Mouse (Mus musculus): ENCODE data around the gene Tpte. TPM values are rescaled to one million over a fixed set of nuclear protein-coding genes. Genes with fewer than 3 reads are reported as not detected.
"Not testable (repeated sequence)": the region's sequence is repeated elsewhere in the genome, so short reads cannot be mapped to it uniquely, and the experiment has no call there.

Tpte gene
- polyA plus RNA-seq, 1 experiment from 2014 or later, result not detected

GRCm38 (mm10) chr8:22264292-22264691, 18.9 kb upstream of the Tpte start:
- Histone ChIP-seq H3K9me3 (replicated peaks; ENCODE audit: control insufficient read depth, low read length) (no peaks in the 10 kb centered on the region), H3K27me3 (ENCODE audit: control insufficient read depth, insufficient read depth, low read depth, low read length) (no peaks in the 10 kb centered on the region), H3K4me2 (ENCODE audit: low read depth, low read length) (no peak overlapping the region), H3K27ac (ENCODE audit: low read length) (no peak overlapping the region), H3K9ac (ENCODE audit: low read depth, low read length) (no peak overlapping the region), H3K4me3 (ENCODE audit: low read depth, low read length) (no peak overlapping the region), H3K36me3 (ENCODE audit: control insufficient read depth, insufficient read depth) (no peaks in the 10 kb centered on the region), H3K4me1 (ENCODE audit: control insufficient read depth, low read depth, low read length) (no peaks in the 10 kb centered on the region; the same call in 1 of the 2 replicates)
- 68% methylated on average over 6 of the region's 6 CpGs for WGBS (ENCODE audit: insufficient replicate concordance)
- no peak for ATAC-seq (ENCODE audit: low read depth)

DNA sequence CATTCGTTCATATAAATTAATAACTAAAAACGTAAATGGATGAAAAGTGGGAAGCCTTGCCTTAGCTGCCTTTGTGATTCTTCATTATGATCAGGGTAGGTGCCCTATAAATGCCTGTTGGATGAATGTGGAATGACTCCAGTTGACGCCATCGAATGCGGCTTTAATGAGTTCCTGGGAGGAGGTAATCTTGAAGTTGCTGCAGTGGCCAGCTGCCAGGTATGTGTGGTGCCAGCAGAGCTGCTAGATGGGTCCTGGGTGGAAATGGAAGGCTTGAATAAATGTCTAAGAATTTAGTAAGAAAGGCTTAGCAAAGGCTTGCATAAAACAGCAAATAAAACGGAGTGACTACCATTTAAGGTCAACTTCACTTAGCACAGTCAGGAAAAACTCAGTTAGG, 18.5 kb upstream of the Tpte start:
- Histone ChIP-seq H3K4me1 (ENCODE audit: control insufficient read depth, low read depth, low read length) (no peaks in the 10 kb centered on the region; the same call in 1 of the 2 replicates), H3K36me3 (ENCODE audit: control insufficient read depth, insufficient read depth) (no peaks in the 10 kb centered on the region), H3K9me3 (replicated peaks; ENCODE audit: control insufficient read depth, low read length) (no peaks in the 10 kb centered on the region), H3K4me3 (ENCODE audit: low read depth, low read length) (no peak overlapping the region), H3K27ac (ENCODE audit: low read length) (no peak overlapping the region), H3K4me2 (ENCODE audit: low read depth, low read length) (no peak overlapping the region), H3K9ac (ENCODE audit: low read depth, low read length) (no peak overlapping the region), H3K27me3 (ENCODE audit: control insufficient read depth, insufficient read depth, low read depth, low read length) (no peaks in the 10 kb centered on the region)
- WGBS (ENCODE audit: insufficient replicate concordance), result 59% methylated on average over 6 of the region's 6 CpGs
- ATAC-seq (ENCODE audit: low read depth), result no peak

DNA sequence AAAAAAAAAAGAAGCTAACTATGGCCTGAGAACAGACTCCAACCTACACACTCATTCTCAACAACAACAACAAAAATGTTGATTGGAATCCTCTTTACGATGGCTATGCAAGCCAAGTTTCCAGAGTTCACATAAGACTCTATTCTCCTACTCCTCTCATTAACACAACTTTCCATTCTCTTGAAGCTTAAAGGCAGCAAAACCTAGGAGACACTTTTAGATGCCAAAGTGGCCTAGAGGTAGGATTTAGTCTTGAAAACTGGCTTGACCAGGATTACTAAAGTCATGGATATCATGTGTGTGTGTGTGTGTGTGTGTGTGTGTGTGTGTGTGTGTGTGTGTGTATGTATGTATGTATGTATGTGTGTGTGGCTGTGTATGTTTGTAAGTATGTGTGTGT, 18.0 kb upstream of the Tpte start:
- no peak for ATAC-seq (ENCODE audit: low read depth)
- Histone ChIP-seq H3K4me3 (ENCODE audit: low read depth, low read length) (no peak overlapping the region), H3K4me2 (ENCODE audit: low read depth, low read length) (no peak overlapping the region), H3K27ac (ENCODE audit: low read length) (no peak overlapping the region), H3K9ac (ENCODE audit: low read depth, low read length) (no peak overlapping the region), H3K4me1 (ENCODE audit: control insufficient read depth, low read depth, low read length) (no peaks in the 10 kb centered on the region; the same call in 1 of the 2 replicates), H3K36me3 (ENCODE audit: control insufficient read depth, insufficient read depth) (no peaks in the 10 kb centered on the region), H3K9me3 (replicated peaks; ENCODE audit: control insufficient read depth, low read length) (no peaks in the 10 kb centered on the region), H3K27me3 (ENCODE audit: control insufficient read depth, insufficient read depth, low read depth, low read length) (no peaks in the 10 kb centered on the region)
- WGBS (ENCODE audit: insufficient replicate concordance), result 61% methylated on average over 1 of the region's 1 CpGs

GRCm38 (mm10) chr8:22266809-22267208, 16.4 kb upstream of the Tpte start:
- H3K36me3 ChIP-seq (ENCODE audit: control insufficient read depth, insufficient read depth), result no peaks in the 10 kb centered on the region
- no peak overlapping the region for H3K27ac ChIP-seq (ENCODE audit: low read length)
- no peak overlapping the region for H3K9ac ChIP-seq (ENCODE audit: low read depth, low read length)
- no peak overlapping the region for H3K4me2 ChIP-seq (ENCODE audit: low read depth, low read length)
- H3K9me3 ChIP-seq (replicated peaks; ENCODE audit: control insufficient read depth, low read length), result no peaks in the 10 kb centered on the region
- no peaks in the 10 kb centered on the region for H3K4me1 ChIP-seq (ENCODE audit: control insufficient read depth, low read depth, low read length)
- H3K4me3 ChIP-seq (ENCODE audit: low read depth, low read length), result no peak overlapping the region
- WGBS (ENCODE audit: insufficient replicate concordance), result 69% methylated on average over 3 of the region's 3 CpGs
- no peak for ATAC-seq (ENCODE audit: low read depth)
- no peaks in the 10 kb centered on the region for H3K27me3 ChIP-seq (ENCODE audit: control insufficient read depth, insufficient read depth, low read depth, low read length)

GRCm38 (mm10) chr8:22273142-22273541, 10.1 kb upstream of the Tpte start:
- ATAC-seq (ENCODE audit: low read depth), result no peak
- Histone ChIP-seq H3K9me3 (replicated peaks; ENCODE audit: control insufficient read depth, low read length) (no peaks in the 10 kb centered on the region), H3K27ac (ENCODE audit: low read length) (no peak overlapping the region), H3K27me3 (ENCODE audit: control insufficient read depth, insufficient read depth, low read depth, low read length) (no peaks in the 10 kb centered on the region), H3K4me2 (ENCODE audit: low read depth, low read length) (no peak overlapping the region), H3K4me3 (ENCODE audit: low read depth, low read length) (no peak overlapping the region), H3K36me3 (ENCODE audit: control insufficient read depth, insufficient read depth) (no peaks in the 10 kb centered on the region), H3K9ac (ENCODE audit: low read depth, low read length) (no peak overlapping the region), H3K4me1 (ENCODE audit: control insufficient read depth, low read depth, low read length) (no peaks in the 10 kb centered on the region)
- 58% methylated on average over 3 of the region's 3 CpGs for WGBS (ENCODE audit: insufficient replicate concordance)

DNA sequence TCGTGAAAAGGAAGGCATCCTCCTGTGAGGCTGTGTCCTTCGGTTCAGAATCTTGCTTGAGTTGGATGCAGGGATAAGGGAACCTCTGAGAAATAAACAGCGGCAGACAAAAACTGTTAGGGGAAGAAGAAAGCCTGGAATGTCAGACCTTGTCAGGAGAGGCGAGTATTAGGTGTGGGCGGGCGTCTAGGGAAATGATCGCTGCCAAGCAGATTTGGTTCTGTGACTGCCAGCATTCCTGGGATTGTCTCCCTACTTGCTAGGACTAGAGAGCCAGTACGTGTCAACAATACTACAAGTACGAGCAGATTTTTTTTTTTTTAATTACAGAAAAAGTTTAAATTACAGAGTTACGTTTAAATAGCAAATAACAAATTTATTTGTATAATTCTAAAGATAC, 8.6 kb upstream of the Tpte start:
- Histone ChIP-seq H3K4me2 (ENCODE audit: low read depth, low read length) (no peak overlapping the region), H3K36me3 (ENCODE audit: control insufficient read depth, insufficient read depth) (no peaks in the 10 kb centered on the region), H3K4me1 (ENCODE audit: control insufficient read depth, low read depth, low read length) (no peaks in the 10 kb centered on the region), H3K27ac (ENCODE audit: low read length) (no peak overlapping the region), H3K27me3 (ENCODE audit: control insufficient read depth, insufficient read depth, low read depth, low read length) (no peaks in the 10 kb centered on the region), H3K4me3 (ENCODE audit: low read depth, low read length) (no peak overlapping the region), H3K9me3 (replicated peaks; ENCODE audit: control insufficient read depth, low read length) (no peaks in the 10 kb centered on the region), H3K9ac (ENCODE audit: low read depth, low read length) (no peak overlapping the region)
- 61% methylated on average over 10 of the region's 10 CpGs for WGBS (ENCODE audit: insufficient replicate concordance)
- no peak for ATAC-seq (ENCODE audit: low read depth)

DNA sequence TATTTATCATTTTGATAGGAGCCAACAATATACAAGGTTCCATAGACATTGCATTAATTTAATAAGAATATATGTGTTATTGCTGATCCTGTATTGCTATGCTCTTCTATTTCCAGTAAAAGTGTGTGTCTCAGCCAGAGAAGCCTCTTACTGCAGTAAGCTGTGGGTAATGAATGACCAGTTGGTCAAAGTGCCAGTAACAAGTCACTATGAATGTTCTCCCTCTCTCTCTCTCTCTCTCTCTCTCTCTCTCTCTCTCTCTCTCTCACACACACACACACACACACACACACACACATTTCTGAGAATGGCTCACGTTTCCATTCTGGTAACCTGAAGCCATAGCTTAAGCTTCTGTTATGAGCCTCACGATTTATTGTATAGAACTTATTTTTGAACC, 19.1 kb downstream of the Tpte start:
- Histone ChIP-seq H3K4me1 (ENCODE audit: control insufficient read depth, low read depth, low read length) (no peaks in the 10 kb centered on the region), H3K36me3 (ENCODE audit: control insufficient read depth, insufficient read depth) (no peaks in the 10 kb centered on the region), H3K9ac (ENCODE audit: low read depth, low read length) (no peak overlapping the region), H3K27me3 (ENCODE audit: control insufficient read depth, insufficient read depth, low read depth, low read length) (no peaks in the 10 kb centered on the region), H3K27ac (ENCODE audit: low read length) (no peak overlapping the region), H3K9me3 (replicated peaks; ENCODE audit: control insufficient read depth, low read length) (no peaks in the 10 kb centered on the region), H3K4me3 (ENCODE audit: low read depth, low read length) (no peak overlapping the region), H3K4me2 (ENCODE audit: low read depth, low read length) (no peak overlapping the region)
- ATAC-seq (ENCODE audit: low read depth), result no peak
- 48% methylated on average over 2 of the region's 2 CpGs for WGBS (ENCODE audit: insufficient replicate concordance)

GRCm38 (mm10) chr8:22302896-22303306, 19.7 kb downstream of the Tpte start:
- no peaks in the 10 kb centered on the region for H3K36me3 ChIP-seq (ENCODE audit: control insufficient read depth, insufficient read depth)
- no peak overlapping the region for H3K4me3 ChIP-seq (ENCODE audit: low read depth, low read length)
- no peak overlapping the region for H3K9ac ChIP-seq (ENCODE audit: low read depth, low read length)
- no peaks in the 10 kb centered on the region for H3K9me3 ChIP-seq (replicated peaks; ENCODE audit: control insufficient read depth, low read length)
- H3K4me2 ChIP-seq (ENCODE audit: low read depth, low read length), result no peak overlapping the region
- no peaks in the 10 kb centered on the region for H3K27me3 ChIP-seq (ENCODE audit: control insufficient read depth, insufficient read depth, low read depth, low read length)
- no peaks in the 10 kb centered on the region for H3K4me1 ChIP-seq (ENCODE audit: control insufficient read depth, low read depth, low read length)
- H3K27ac ChIP-seq (ENCODE audit: low read length), result no peak overlapping the region
- no peak for ATAC-seq (ENCODE audit: low read depth)
- WGBS (ENCODE audit: insufficient replicate concordance), result 29% methylated on average over 7 of the region's 7 CpGs

DNA sequence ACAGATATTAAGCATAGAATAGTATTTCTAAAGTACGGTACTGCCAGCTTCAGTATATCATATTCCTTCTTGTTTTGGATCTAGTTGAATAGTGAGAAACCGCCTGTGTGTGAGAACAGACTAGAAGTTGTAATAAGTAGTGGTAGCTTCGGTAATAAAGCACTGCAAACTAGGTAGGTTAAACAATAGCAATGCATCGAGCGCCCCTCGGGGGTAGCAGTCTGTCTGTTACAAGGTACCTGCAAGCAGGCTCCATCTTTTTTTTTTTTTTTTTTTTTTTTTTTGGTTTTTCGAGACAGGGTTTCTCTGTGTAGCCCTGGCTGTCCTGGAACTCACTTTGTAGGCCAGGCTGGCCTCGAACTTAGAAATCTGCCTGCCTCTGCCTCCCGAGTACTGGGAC, 20.8 kb downstream of the Tpte start:
- H3K4me3 ChIP-seq (ENCODE audit: low read depth, low read length); H3K27ac ChIP-seq (ENCODE audit: low read length); H3K9ac ChIP-seq (ENCODE audit: low read depth, low read length); H3K4me2 ChIP-seq (ENCODE audit: low read depth, low read length); H3K27me3 ChIP-seq (ENCODE audit: control insufficient read depth, insufficient read depth, low read depth, low read length); H3K9me3 ChIP-seq (replicated peaks; ENCODE audit: control insufficient read depth, low read length); H3K36me3 ChIP-seq (ENCODE audit: control insufficient read depth, insufficient read depth); H3K4me1 ChIP-seq (ENCODE audit: control insufficient read depth, low read depth, low read length); ATAC-seq (ENCODE audit: low read depth): not testable (repeated sequence)
- 67% methylated on average over 8 of the region's 9 CpGs for WGBS (ENCODE audit: insufficient replicate concordance)

DNA sequence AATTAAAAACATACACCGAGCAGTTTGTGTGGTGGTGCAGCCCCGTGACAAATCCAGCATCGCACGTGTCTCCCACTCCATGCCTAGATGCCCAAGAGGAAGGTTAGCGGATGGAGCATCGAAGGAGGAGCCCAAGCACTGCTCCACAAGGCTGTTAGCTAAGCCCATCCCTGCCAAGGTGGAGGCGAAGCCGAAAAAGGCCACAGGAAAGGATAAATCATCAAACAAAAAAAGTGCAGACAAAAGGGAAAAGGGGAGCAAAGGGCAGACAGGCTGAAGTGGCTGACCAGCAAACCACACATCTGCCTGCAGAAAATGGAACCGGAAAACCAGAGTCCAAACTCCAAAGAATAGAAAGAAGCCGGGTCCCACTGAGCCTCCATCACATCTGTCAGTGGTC, 23.8 kb downstream of the Tpte start:
- no peaks in the 10 kb centered on the region for H3K36me3 ChIP-seq (ENCODE audit: control insufficient read depth, insufficient read depth)
- H3K4me3 ChIP-seq (ENCODE audit: low read depth, low read length), result no peak overlapping the region
- H3K9me3 ChIP-seq (replicated peaks; ENCODE audit: control insufficient read depth, low read length), result no peaks in the 10 kb centered on the region
- 35% methylated on average over 10 of the region's 10 CpGs for WGBS (ENCODE audit: insufficient replicate concordance)
- no peak overlapping the region for H3K9ac ChIP-seq (ENCODE audit: low read depth, low read length)
- no peak for ATAC-seq (ENCODE audit: low read depth)
- H3K4me1 ChIP-seq (ENCODE audit: control insufficient read depth, low read depth, low read length), result no peaks in the 10 kb centered on the region
- H3K4me2 ChIP-seq (ENCODE audit: low read depth, low read length), result no peak overlapping the region
- H3K27ac ChIP-seq (ENCODE audit: low read length), result no peak overlapping the region
- no peaks in the 10 kb centered on the region for H3K27me3 ChIP-seq (ENCODE audit: control insufficient read depth, insufficient read depth, low read depth, low read length)

Data from liver, embryonic 16.5 days (tissue).